Mouse (Mus musculus): ENCODE data around the gene Dnah7c.
"Not testable (repeated sequence)": the region's sequence is repeated elsewhere in the genome, so short reads cannot be mapped to it uniquely, and the experiment has no call there.

GRCm38 (mm10) chr1:46733405-46734106 lies 308.2 kb downstream of the Dnah7c start:
- TF ChIP-seq MYOG (IDR thresholded peaks at IDR 0.05; ENCODE audit: control insufficient read depth in 1 of 3, insufficient read depth in 1 of 3, insufficient read length in 2 of 3, low read depth in 2 of 3); E2F4 (IDR thresholded peaks at IDR 0.05; ENCODE audit: insufficient read depth); POLR2A (IDR thresholded peaks at IDR 0.05; ENCODE audit: insufficient read length, low read depth); POLR2AphosphoS2 (IDR thresholded peaks at IDR 0.05; ENCODE audit: insufficient read length, low read depth); TCF12 (IDR thresholded peaks at IDR 0.05; ENCODE audit: insufficient read depth, poor library complexity, severe bottlenecking); CEBPB (IDR thresholded peaks at IDR 0.05; ENCODE audit: insufficient read depth, poor library complexity, severe bottlenecking); MAX (IDR thresholded peaks at IDR 0.05; ENCODE audit: low read depth); TCF3 (IDR thresholded peaks at IDR 0.05; ENCODE audit: insufficient read length, low read depth); USF1 (IDR thresholded peaks at IDR 0.05; ENCODE audit: low read depth); REST (IDR thresholded peaks at IDR 0.05; ENCODE audit: insufficient read depth, insufficient read length); MYOD1 (IDR thresholded peaks at IDR 0.05; ENCODE audit: control insufficient read depth in 1 of 3, insufficient read length in 2 of 3, low read depth in 2 of 3): not testable (repeated sequence)

All from myocyte (in vitro differentiated cells).